Mouse (Mus musculus) megakaryocyte, embryonic 14.5 days (primary cell): Measurements from ENCODE around the gene Ttc9c. TPM values are rescaled to one million over a fixed set of nuclear protein-coding genes. Genes with fewer than 3 reads are reported as not detected.
A peak's percentile ranks its signal among the peaks of the same experiment; 100 is the strongest.
"Not testable (repeated sequence)": the region's sequence is repeated elsewhere in the genome, so short reads cannot be mapped to it uniquely, and the experiment has no call there.

ENCODE experiments used
- H3K27me3 ChIP-seq: replicated peaks from 2 replicates; pipeline ENCODE3; 2012; ENCODE audit warnings: inconsistent platforms
- H3K36me3 ChIP-seq: replicated peaks from 2 replicates; pipeline ENCODE3; 2012; ENCODE audit warnings: low read length, inconsistent platforms, mixed read lengths
- H3K4me1 ChIP-seq: 2 replicates; pipeline ENCODE4 v1.6.1; 2012; ENCODE audit warnings: inconsistent platforms
- H3K4me3 ChIP-seq: replicated peaks from 2 replicates; pipeline ENCODE3; 2012; ENCODE audit warnings: moderate library complexity, mild to moderate bottlenecking, inconsistent platforms
- H3K9me3 ChIP-seq: 2 replicates; pipeline ENCODE4 v1.6.1; 2012; ENCODE audit warnings: inconsistent platforms
- FLI1 ChIP-seq: IDR thresholded peaks from 2 replicates; pipeline ENCODE4 v1.6.1; 2012; ENCODE audit warnings: low read length, inconsistent platforms, mixed read lengths
- GATA1 ChIP-seq: IDR thresholded peaks from 3 replicates; pipeline ENCODE4 v1.6.1; 2012; ENCODE audit warnings: mixed read lengths, low read length, inconsistent platforms, borderline replicate concordance
- polyA plus RNA-seq: library from polyadenylated mRNA; stranded (reverse); fragments of >175 nt; gene quantifications from 2 replicates; pipeline ENCODE4 v1.2.3, GENCODE M21; 2012; ENCODE audit warnings: low replicate concordance; ENCODE audit not compliant: insufficient read depth

Gene Ttc9c
- polyA plus RNA-seq, 1 experiment: 0.51 TPM

DNA sequence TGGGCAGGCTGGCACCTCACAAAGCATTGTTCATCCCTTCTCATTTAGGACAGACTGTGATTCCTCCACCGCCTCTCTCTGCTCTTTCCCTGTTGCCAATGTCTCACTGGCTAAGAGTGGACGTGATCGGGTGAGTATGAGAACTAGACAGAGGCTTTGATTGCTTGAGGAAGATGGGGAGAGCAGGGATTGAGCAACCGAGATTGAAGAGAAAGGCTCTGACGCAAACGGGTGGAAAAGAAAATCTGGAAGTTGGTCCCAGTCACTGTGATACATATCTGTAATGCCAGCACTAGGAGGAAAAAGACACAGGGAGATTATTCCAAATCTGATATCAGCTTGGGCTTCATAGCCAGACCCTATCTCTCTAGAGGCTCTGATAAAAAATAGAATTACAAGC, 23.8 kb upstream of the Ttc9c start:
- Histone ChIP-seq H3K4me1 (peaks cover 50% of the 10 kb centered on the region), H3K36me3 (peaks cover 71% of the 10 kb centered on the region), H3K27me3 (no peaks in the 10 kb centered on the region), H3K4me3 (peak overlapping the region; percentile 40), H3K9me3 (no peaks in the 10 kb centered on the region)
- TF ChIP-seq GATA1 (no peak), FLI1 (no peak)

DNA sequence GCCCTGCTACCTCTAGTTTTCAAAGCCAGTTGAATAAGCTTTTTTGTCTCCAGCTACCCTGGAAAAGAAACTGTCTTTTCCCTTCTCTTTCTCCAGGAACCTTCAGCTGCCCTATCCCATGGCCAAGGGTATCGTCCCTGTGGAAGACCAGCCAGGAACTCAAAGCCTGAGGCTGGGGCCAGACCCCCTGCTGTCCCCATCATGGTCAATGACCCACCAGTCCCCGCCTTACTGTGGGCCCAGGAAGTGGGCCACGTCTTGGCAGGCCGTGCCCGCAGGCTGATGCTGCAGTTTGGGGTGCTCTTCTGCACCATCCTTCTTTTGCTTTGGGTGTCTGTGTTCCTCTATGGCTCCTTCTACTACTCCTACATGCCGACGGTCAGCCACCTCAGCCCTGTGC, 21.9 kb upstream of the Ttc9c start:
- Histone ChIP-seq H3K4me3 (peak overlapping the region; percentile 94), H3K27me3 (no peaks in the 10 kb centered on the region), H3K4me1 (peaks cover 62% of the 10 kb centered on the region), H3K9me3 (no peaks in the 10 kb centered on the region), H3K36me3 (peaks cover 55% of the 10 kb centered on the region)
- TF ChIP-seq GATA1: no peak
- no peak for TF ChIP-seq FLI1

DNA sequence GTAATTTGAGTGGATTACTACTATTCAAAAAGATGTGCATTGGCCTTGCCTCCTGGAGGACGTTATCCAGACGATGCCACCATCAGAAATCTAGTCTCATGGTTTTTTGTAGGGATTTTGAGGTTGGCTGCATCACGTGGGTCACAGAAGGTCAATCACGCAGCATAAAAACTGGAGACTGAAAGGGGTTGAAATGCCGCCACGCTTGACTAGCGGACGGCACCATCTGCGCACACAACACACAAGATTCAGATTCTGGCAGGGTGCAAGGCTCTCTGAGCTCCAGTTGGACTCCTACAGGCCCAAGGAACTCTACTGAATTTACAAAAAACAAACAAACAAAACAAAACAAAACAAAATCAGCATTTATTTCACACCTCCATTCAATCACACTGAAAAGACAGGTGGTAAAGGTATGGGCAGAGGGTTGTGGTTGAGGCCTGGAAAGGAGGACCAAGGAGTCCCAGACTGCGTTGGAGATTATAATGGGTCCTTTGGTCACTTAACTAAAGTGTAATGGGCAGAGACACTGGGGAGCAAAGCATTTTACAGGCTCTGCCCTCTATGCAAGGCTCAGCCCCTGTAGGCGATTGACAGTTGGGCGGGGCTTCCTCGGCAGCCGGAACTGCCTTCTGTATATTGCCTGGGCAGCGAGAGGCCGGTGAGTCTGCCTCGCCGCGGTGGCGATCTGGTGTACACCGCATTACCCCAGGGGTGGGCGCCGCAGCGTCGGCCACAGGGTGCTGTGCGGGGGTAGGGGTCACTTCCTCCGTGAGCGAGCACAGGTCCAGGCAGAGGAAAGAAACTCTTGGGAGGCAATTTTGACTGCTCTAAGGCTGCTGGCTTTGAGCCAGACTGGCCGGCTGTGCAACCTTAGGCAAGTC, 21.0 kb upstream of the Ttc9c start:
- TF ChIP-seq FLI1: no peak
- H3K9me3 ChIP-seq: no peaks in the 10 kb centered on the region
- peaks cover 62% of the 10 kb centered on the region for H3K4me1 ChIP-seq
- peak overlapping the region; percentile 94 for H3K4me3 ChIP-seq
- no peaks in the 10 kb centered on the region for H3K27me3 ChIP-seq
- H3K36me3 ChIP-seq: peaks cover 55% of the 10 kb centered on the region

DNA sequence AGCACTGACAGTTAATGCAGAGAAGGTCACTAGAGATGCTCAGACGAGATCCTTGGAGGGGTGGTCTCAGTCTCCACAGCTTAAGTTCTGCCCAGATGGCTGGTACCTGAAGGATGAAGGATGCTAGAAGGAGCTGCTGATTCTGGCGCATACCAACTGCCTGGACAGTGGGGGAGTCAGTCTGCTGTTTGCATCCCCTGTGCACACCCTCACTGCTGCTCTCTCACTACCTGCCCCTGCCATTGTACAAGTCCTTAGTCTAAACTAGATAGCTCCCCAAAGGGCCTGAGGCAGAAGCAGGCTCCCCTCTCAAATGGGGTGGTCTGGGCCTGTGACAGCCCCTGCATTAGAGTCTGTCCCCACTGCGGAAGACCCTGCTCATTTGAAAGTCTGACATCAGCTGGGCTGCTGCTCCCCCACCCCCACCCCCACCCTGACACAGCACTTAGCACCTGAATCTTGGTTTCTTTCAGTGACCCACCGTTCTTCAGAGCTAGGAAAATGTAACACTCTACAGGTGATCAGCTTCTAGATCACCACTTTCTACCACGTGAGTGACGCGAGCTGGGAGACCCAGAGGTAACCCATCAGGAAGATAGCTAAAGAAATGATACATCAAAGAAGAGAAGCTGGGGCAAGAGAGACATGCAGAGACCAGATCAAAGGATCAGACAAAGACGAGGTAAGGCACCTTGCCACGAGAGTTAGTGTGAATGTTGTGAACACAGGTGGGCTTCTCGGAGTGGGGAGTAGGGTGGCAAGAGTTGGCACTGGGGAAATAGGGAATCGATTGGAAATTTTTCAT, 20.2 kb upstream of the Ttc9c start, which contains the start of gene Gng3:
Gene Gng3, minus strand, starts transcription at position 92 of the 805 bp plus-strand sequence.
- Histone ChIP-seq H3K4me1 (peaks cover 59% of the 10 kb centered on the region), H3K4me3 (peak within 1 kb of the TSS; percentile 94), H3K9me3 (no peaks in the 10 kb centered on the region), H3K27me3 (no peaks in the 10 kb centered on the region), H3K36me3 (peaks cover 56% of the 10 kb centered on the region)
- TF ChIP-seq FLI1 (no peak), GATA1 (no peak)

DNA sequence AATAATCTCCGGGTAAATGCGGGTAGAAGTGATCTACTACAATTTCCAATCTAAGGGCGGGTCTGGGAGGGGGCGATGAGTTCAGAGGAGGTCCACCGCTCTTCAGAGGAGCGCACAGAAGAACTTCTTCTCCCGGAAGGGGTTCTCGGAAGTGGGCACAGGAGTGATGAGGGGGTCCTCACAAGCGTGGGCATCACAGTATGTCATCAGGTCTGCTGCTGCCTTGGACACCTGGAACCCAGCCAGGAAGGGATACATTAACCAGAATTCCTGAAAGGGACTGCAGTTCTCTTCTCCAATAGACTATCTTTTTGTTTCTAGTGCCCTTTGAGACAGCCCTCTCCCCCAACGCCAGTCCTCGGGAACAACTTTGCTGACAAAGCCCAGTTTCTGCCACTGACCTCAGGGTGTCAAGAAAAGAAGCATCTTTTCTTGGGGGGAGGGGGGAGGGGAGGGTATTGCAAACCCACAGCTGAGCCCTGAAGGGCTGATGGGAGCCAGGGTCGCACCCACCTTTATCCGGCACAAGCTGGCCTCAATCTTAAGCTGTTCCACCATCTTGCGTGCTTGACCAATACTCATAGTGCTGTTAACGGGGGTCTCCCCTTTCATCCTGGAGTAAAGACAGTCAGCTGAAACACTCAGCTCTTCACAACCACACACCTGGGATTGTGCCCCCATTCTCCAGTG, 19.1 kb upstream of the Ttc9c start:
- H3K27me3 ChIP-seq: no peaks in the 10 kb centered on the region
- peak overlapping the region; percentile 93 for H3K4me3 ChIP-seq
- TF ChIP-seq FLI1 (no peak), GATA1 (no peak)
- peaks cover 58% of the 10 kb centered on the region for H3K4me1 ChIP-seq
- peaks cover 59% of the 10 kb centered on the region for H3K36me3 ChIP-seq
- no peaks in the 10 kb centered on the region for H3K9me3 ChIP-seq

DNA sequence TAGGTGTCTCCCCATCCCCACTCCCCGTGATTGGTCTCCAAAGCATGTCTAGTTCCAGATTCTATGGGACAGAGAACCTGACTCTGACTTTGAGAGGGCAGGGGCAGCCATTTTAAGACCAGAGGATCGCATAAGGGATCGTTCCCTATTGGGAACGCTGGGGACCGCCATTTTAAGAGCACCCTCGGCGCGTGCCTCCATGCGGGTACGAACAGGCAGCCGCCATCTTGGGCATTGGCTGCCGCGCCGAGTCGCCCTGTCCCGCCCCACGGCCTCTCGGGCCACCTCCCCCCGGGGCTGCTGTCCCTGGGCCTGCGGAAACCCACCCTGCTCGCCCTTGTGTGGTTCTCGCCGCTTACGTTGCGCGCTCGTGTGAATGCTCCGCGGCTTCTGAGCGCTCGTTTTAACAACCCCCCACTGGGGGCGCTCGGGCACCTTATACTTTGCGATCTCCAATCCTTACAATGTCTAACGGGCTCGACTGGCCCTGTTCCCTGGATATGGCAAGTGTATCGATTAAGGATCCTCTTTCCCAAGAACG, 18.2 kb upstream of the Ttc9c start, which contains the start of gene Bscl2:
Gene Bscl2, plus strand, starts transcription at position 217 of the 541 bp plus-strand sequence.
- peak within 1 kb of the TSS; percentile 93 for H3K4me3 ChIP-seq
- TF ChIP-seq FLI1 (no peak), GATA1 (no peak)

DNA sequence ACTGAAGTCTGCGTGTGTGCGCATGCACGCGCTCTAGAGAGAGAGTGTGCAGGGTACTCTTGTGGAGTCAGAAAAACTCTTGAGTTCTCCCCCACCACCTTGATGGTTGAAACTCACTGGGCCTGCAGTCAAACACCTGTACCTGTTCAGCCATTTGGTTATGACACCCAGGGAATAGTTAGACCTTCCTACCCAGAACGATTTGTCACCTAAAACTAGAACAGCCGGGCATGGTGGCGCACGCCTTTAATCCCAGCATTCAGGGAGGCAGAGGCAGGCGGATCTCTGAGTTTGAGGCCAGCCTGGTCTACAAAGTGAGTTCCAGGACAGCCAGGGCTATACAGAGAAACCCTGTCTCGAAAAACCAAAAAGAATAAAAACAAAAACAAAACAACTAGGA, 17.2 kb upstream of the Ttc9c start:
- Histone ChIP-seq H3K36me3 (peaks cover 61% of the 10 kb centered on the region), H3K4me1 (peaks cover 48% of the 10 kb centered on the region)
- H3K9me3 ChIP-seq, H3K4me3 ChIP-seq, H3K27me3 ChIP-seq: not testable (repeated sequence)

More for the DNA sequence above, 18.2 kb upstream of the Ttc9c start, which contains the start of gene Bscl2:
- H3K27me3 ChIP-seq: no peaks in the 10 kb centered on the region
- peaks cover 58% of the 10 kb centered on the region for H3K4me1 ChIP-seq
- peaks cover 60% of the 10 kb centered on the region for H3K36me3 ChIP-seq
- no peaks in the 10 kb centered on the region for H3K9me3 ChIP-seq

DNA sequence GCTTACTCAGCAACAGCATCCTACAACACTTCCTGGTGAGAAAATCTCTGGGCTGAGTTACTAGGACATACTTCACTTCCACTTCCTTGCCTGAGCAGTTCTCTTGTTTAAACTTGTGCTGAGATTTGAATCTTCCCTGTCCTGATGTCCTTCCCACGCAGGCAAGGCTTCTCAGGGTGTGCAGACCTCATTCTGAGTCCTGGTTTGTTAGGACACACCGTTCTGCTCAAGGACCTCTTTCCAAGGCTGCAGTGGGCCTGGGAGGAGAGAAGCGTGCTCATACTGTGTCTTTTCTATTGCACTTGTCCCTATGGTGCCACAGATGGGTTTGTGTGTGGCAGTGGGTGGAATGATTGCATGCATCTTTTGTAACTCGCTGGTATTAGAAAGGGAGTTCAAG, 13.8 kb upstream of the Ttc9c start:
- Histone ChIP-seq H3K4me3 (peak overlapping the region; percentile 28), H3K4me1 (peaks cover 28% of the 10 kb centered on the region), H3K27me3 (no peaks in the 10 kb centered on the region), H3K9me3 (no peaks in the 10 kb centered on the region), H3K36me3 (peaks cover 83% of the 10 kb centered on the region)
- TF ChIP-seq GATA1: no peak
- TF ChIP-seq FLI1: no peak

DNA sequence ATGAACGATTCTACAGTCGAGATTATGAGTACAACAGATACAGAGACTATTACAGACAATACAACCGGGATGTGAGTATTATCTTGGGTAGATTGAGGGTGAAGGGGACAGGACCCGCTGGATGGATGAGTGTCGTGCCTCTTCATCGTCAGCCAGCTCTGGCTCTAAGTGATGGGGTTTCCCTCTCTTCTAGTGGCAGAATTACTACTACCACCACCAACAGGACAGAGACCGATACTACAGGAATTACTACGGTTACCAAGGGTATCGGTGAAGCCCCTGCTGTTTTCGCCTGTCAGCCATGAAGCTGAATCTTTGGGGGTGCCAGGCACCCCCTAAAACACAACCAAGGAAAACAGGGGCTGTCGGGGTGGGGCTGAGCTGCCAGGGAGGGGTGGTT, 12.1 kb upstream of the Ttc9c start:
- no peaks in the 10 kb centered on the region for H3K27me3 ChIP-seq
- no peak overlapping the region for H3K4me3 ChIP-seq
- peaks cover 20% of the 10 kb centered on the region for H3K4me1 ChIP-seq
- no peaks in the 10 kb centered on the region for H3K9me3 ChIP-seq
- TF ChIP-seq GATA1: no peak
- no peak for TF ChIP-seq FLI1
- peaks cover 99% of the 10 kb centered on the region for H3K36me3 ChIP-seq
